ENCODE assay signal across 11 mouse cellular contexts in the genomic region with DNA sequence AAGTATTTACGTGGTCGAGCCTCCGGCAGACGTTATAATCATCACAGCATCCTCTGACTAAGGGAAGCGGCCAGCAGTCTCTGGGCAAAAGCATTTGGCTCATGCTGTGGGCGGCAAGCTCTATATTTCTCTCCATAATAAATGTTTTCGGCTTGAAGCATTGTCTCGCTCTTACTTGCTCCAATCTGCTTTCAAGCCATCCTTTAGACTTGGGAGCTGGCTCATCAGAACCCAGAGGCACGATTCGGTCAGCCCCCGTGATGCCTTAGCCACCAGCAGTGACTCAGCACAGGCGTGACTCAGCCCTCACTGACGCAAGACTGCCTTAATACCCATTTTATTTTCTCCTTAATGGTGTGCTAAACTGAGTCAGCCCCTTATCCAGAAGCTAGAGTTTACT. TPM values are rescaled to one million over a fixed set of nuclear protein-coding genes. Genes with fewer than 3 reads are reported as not detected.
DNase-seq lines count a peak whose midpoint lies in the region; ATAC-seq and TF ChIP-seq lines count a peak whose summit lies in the region.
"Had no signal": no experiment of that assay in that cellular context is flagged by ENCODE, and none has a peak within 500 bp of the region (broad histone marks: within the 10 kb centered on the region; RNA-seq: fewer than 3 reads in every experiment).

No protein-coding gene starts in this region.

- no peak for TF ChIP-seq CTCF in liver, adult 2 months (IDR thresholded peaks at IDR 0.05; ENCODE audit: low read depth, low read length)

- H3K27me3 ChIP-seq in liver, adult 2 months (ENCODE audit: control insufficient read depth, insufficient read depth, low read length) = no peaks in the 10 kb centered on the region
- H3K27me3 ChIP-seq in forebrain, embryonic 16.5 days (replicated peaks; ENCODE audit: control insufficient read depth, insufficient read depth, low read length) = peaks cover 36% of the 10 kb centered on the region

- H3K4me2 ChIP-seq in forebrain, embryonic 16.5 days (ENCODE audit: low read length) = no peak overlapping the region
- H3K4me2 ChIP-seq: limb, embryonic 15.5 days had no signal

- peak overlapping the region; percentile 47; the same call in 1 of the 2 replicates for H3K27ac ChIP-seq in liver, adult 2 months (replicated peaks; ENCODE audit: insufficient read depth, low read depth, low read length)
- H3K27ac ChIP-seq in forebrain, embryonic 16.5 days (ENCODE audit: low read length) = no peak overlapping the region
- H3K27ac ChIP-seq: limb, embryonic 15.5 days had no signal

- no peak for ATAC-seq in cerebellum, adult (ENCODE audit: insufficient number of reproducible peaks, low FRiP score, low TSS enrichment)
- no peak for ATAC-seq in forebrain, embryonic 16.5 days

- DNase-seq in urinary bladder, postnatal 25 days (ENCODE audit: low spot score) = peak; percentile 40
- DNase-seq in urinary bladder, postnatal 10 days (ENCODE audit: low spot score) = no peak
- peak; percentile 86 to 88 for DNase-seq in adrenal gland, postnatal 36 days
- DNase-seq in liver, adult 2 months (ENCODE audit: extremely low read depth, low read depth, low spot score) = peak; percentile 61
- DNase-seq in thymus, postnatal 4 days = no peak
- DNase-seq: cerebellum, postnatal 14 days; heart, postnatal 36 days; retina, postnatal 1 day had no signal

- H3K36me3 ChIP-seq in liver, adult 2 months (ENCODE audit: control insufficient read depth, insufficient read depth, low read length) = peaks cover 28% of the 10 kb centered on the region
- H3K36me3 ChIP-seq in forebrain, embryonic 16.5 days (ENCODE audit: control insufficient read depth, insufficient read depth) = no peaks in the 10 kb centered on the region
- H3K36me3 ChIP-seq: limb, embryonic 15.5 days had no signal

- TF ChIP-seq POLR2A in liver, adult 2 months (IDR thresholded peaks at IDR 0.05; ENCODE audit: extremely low read depth, insufficient read depth, low read length) = no peak

- peaks cover 2% of the 10 kb centered on the region; the same call in 1 of the 2 replicates for H3K79me2 ChIP-seq in liver, adult 2 months (ENCODE audit: control insufficient read depth, insufficient read depth, low read length)

- peaks cover 6% of the 10 kb centered on the region; the same call in 1 of the 2 replicates for H3K9me3 ChIP-seq in forebrain, embryonic 16.5 days (ENCODE audit: control insufficient read depth, low read length)
- H3K9me3 ChIP-seq: limb, embryonic 15.5 days had no signal

- H3K9ac ChIP-seq in liver, adult 2 months (ENCODE audit: low read depth, low read length) = no peak overlapping the region
- no peak overlapping the region for H3K9ac ChIP-seq in forebrain, embryonic 16.5 days (replicated peaks; ENCODE audit: low read depth, low read length)
- H3K9ac ChIP-seq: limb, embryonic 15.5 days had no signal

- WGBS in liver, adult 2 months = 68% methylated on average over 13 of the region's 13 CpGs
- 65% methylated on average over 13 of the region's 13 CpGs for WGBS in forebrain, embryonic 16.5 days

- H3K4me1 ChIP-seq in liver, adult 2 months (ENCODE audit: control insufficient read depth, insufficient read depth, low read length) = peaks cover 28% of the 10 kb centered on the region
- H3K4me1 ChIP-seq in forebrain, embryonic 16.5 days (replicated peaks; ENCODE audit: control insufficient read depth, insufficient read depth, low read length) = peaks cover 6% of the 10 kb centered on the region

- H3K4me3 ChIP-seq in liver, adult 2 months (ENCODE audit: insufficient read depth, low read depth, low read length) = no peak overlapping the region
- no peak overlapping the region for H3K4me3 ChIP-seq in forebrain, embryonic 16.5 days (replicated peaks; ENCODE audit: low read length)
- H3K4me3 ChIP-seq: limb, embryonic 15.5 days had no signal

RNA-seq across cellular contexts. Expression of a gene that starts 3.7 kb away (rescaled TPM):
- total RNA-seq in adrenal gland, postnatal 36 days (2021) = 10 to 100 TPM; 33.0 to 40.2 TPM
- 22.6 and 30.9 TPM in 2 replicates for total RNA-seq in liver, adult 2 months (2014; rRNA removed)
- 23.2 and 29.6 TPM in 2 replicates for polyA plus RNA-seq in liver, adult 2 months (2012; rRNA removed)
- 2.5 and 2.8 TPM in 2 replicates for polyA plus RNA-seq in forebrain, embryonic 16.5 days (2015; fragmentation: Nextera tagmentation; extraction: Ambion mirVana)

RNA-seq across cellular contexts. Expression of a gene that starts 15.5 kb away (rescaled TPM):
- total RNA-seq in adrenal gland, postnatal 36 days (2021) = 10 to 100 TPM; 32.7 to 51.7 TPM
- 10.5 and 13.6 TPM in 2 replicates for total RNA-seq in liver, adult 2 months (2014; rRNA removed)
- 5.0 and 6.7 TPM in 2 replicates for polyA plus RNA-seq in liver, adult 2 months (2012; rRNA removed)
- polyA plus RNA-seq in forebrain, embryonic 16.5 days (2015; fragmentation: Nextera tagmentation; extraction: Ambion mirVana) = 54.5 and 56.0 TPM in 2 replicates

Comparison
In these comparisons a context has a peak if more than half of its experiments do, and no peak if none do; other contexts are left out.
1. DNase-seq: peak in urinary bladder, postnatal 25 days (single experiment), adrenal gland, postnatal 36 days (2 of 2) and liver, adult 2 months (single experiment); none in urinary bladder, postnatal 10 days (single experiment) and thymus, postnatal 4 days (single experiment).